Mouse (Mus musculus) adrenal gland, postnatal 36 days (tissue): ENCODE results near the gene Cdkl5. TPM values are rescaled to one million over a fixed set of nuclear protein-coding genes. Genes with fewer than 3 reads are reported as not detected.
"Not testable (repeated sequence)": the region's sequence is repeated elsewhere in the genome, so short reads cannot be mapped to it uniquely, and the experiment has no call there.

Source experiments
- DNase-seq, 2 experiments: peaks; one replicate each; pipeline ENCODE4 v3.0.0; 2021; ENCODE audit warnings: mixed read lengths in 1 of 2
- total RNA-seq, 2 experiments: library from RNA; stranded (reverse); gene quantifications; 2 replicates each; pipeline ENCODE4 v1.2.3; 2021

Cdkl5 gene
- total RNA-seq, 2 experiments from 2014 or later = 17.5 to 24.1 TPM

DNA sequence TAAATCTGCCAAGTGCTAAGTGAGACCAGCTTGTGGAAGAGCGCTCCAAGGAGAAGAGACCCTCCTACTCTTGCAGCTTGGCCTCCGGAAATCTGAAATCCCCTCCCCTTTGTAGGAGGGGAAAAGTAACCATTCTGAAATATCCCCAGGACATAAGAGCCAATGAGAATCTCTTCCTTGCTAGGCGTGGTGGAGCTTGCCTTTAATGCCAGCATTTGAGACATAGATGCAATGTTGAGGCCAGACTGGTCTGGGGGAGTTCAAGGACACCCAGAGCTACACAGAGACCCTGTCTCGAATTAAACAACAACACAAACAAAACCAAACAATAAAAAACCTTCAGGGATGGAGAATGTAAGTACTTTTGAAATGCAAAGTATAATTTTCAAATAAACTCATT, 87.6 kb downstream of the Cdkl5 start, which contains the start of gene Gja6:
Gene Gja6 (minus strand): TSS at position 101 of the 400 bp plus-strand sequence.
- no peak for DNase-seq

DNA sequence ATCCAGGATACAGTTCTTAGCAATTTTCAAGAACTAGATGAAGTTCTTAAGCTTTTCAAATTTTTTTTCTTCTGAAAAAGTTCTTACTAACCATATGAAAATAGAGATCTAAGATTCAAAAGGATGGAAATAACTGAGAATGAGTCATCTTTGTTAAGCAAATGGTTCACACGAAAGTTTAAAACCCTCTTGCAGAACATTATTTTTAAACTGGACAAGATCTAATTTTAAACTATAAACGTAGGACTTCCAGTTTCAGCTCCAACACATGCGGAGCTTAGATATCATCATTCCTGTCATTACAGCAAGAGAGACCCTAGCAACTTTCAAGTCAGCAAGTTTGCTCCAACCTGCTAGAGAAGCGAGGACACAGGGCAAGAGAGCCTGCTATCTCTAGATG, 88.0 kb downstream of the Cdkl5 start:
- DNase-seq = no peak

DNA sequence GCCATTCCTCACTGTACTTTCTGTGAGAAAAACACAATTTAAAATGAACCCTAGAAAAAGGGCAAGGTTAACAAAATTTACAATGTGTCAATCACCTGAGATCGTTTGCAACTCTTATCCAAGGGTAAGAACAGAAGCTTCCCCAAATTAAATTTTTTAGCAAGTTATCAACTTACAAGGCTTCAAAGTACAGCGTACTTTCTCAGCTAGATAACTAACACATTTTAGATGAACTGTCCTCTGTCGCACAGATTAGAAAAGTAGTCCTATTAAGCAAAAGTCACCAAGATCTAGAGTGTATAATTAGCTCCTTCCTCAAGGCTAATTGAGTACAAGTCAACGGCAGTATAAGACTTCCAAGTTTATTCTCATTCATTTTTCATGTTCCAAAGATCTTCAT, 88.6 kb downstream of the Cdkl5 start:
- DNase-seq = no peak

DNA sequence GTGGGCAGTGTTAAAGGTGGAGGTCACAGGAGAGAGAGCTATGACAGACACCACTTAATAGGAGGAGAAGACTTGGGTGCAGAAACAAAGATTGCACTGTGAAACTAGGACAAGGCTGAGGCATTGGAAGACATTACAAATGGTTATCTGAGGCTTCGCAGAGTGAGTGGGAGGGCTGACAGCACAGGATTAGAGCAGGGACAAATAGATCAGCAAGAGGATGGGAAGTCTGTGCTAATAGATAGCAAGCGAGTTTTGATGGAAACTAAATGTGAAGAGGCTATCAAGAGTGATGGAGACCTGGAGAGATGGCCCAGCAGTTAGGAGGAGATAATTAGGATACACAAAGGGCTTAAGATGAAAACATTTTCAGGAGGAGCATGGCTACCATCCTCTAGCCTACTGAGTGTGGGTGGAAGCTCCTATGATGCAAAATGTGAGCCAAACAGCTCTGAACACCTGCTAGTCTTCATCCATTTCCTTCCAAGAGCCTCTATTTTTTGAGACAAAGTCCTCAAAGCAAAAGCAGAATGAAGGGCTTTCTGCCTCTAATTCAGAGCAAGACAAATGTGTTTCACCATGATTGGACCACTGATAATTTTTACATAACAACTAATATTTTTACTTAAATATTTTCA, 89.3 kb downstream of the Cdkl5 start:
- peak in 1 of 2 experiments; percentile 1 for DNase-seq

DNA sequence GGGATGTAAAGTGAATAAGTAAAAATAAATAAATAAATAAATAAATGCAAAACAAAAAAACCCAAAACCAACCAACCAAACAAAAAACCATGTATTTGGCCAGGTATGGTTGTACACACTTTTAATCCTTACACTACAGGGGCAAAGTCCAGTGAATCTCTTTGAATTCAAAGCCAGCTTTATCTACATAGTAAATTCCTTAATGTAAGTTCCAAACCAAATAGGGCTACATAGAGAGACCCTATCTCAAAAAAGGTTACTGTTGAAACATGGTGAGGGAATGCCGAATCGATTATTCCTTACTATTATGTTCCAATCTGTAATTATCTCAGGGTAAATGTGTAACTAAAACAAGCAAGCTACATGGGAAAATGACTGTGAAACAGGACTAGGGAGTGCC, 93.4 kb downstream of the Cdkl5 start:
- no peak for DNase-seq

DNA sequence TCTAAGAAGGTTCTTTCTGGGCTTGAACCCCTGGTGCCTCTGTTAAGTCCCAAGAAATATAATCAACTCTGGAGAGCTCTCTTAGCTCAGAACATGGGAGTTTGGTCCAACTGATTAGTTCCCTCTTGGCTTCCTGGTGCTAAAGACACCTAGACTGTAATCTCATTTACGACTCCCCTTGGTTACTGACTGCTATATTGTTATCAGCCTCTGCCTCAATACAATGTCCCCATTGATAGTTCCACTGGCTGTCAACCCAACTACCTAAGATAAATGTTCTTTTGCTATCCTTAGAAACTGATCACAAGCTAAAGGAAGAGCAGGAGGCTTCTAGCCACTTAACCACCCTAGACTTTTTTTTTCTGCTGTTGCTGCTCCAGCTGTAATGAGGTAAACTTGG, 102.4 kb downstream of the Cdkl5 start:
- no peak for DNase-seq

DNA sequence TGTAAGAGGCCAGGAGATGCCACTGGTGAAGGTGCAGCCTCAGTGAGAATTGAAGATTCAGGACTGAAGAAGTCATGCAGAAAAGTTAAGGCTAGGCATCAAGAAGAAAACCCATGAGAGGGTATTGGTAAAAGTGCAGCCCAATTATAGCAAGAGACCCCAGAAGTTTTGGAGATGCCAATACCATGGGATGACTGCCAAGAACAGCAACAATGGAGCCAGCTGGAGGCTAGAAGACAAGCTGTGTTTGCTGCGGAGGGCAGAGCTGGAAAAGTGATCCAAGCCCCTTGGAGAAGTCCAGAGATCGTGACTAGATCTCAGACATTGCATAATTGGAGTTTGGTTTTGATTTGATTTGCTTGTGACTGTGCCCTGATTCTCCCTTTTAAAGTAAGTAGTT, 108.2 kb downstream of the Cdkl5 start:
- no peak for DNase-seq

DNA sequence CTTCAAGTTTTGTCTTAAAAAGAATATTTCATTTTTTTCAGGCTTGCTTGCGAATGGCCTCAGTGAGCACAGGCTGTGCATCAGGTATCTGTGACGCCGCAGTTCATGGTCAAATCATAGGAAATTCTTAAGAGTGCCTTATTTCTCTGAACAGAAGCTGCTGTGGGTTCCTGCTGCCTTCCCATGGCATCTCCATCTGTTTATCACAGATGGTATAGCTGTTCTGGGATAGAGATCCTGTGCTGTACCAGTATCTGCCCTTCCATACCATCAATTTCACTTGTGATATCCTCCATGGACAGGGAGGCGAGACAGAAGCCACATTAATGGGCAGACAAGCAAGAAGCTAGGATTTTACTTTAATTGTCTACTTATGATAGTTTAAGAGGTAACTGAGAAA, 127.9 kb downstream of the Cdkl5 start:
- DNase-seq = no peak

DNA sequence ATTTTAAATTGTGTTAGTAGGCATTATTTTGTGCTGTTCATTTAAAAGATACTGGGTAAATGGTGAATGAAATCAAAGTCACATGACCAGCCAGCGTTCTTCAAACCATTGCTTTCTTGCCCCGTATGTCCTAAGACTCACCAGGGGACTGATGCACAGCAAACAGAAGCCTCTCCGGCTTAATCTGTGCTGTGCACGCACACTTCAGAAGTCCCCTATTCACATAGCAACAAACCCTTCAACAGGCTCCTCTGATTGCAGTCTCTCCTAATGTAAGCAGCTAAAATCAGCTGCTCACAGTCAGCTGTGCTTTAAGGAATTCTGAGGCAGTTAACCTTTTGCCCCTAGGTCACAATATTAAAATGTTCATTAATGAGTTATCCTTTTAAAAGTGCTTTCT, 129.5 kb downstream of the Cdkl5 start:
- no peak for DNase-seq

DNA sequence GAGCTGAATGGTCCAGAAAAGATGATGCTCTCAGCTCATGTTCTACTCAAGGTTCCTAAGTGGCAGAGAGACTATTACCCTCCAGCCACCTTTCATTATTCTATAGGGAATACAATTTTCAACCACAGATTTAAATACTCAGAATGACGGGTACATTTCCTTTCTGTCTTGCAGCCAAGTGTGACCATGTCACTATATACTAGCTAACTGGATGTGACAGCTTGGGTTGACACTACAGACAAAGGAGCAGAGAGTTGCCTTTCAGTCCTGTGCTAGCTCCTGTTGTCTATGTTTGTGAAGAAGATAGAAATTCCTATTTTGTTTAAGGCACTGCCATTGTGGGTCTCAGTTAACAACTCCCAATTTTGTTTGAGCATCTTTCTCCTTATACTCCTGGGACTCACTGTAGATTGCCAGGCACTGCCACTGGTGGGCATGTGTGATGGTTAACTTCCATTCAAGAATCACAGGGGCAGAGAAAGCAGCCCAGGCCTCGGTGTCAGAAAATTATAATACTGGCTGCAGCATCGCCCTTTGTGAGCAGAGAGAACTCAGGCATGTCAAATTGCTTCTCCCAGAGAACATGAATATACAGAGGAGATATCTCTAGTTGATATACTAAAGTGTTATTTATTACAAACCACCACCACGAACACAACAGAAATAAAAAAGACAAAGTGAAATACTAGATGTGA, 130.7 kb downstream of the Cdkl5 start:
- no peak for DNase-seq

DNA sequence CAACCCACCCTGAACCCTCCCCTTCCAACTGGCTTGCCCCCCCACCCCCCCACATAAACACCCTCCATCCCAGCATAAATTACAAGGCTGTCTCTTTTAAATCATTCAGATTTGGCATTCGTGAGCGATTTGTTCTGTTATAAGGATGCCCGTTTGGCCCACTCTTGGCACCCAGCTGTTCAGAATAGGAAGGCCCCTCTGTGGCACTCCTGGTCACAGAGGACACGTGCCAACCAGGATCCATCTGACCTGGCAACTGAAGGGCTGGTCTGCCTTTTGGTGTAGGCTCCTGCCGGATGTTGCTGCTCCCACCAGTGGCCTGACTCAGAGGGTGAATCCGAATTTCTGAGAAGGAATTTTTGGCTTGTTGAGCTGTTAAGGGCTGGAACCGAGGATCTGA, 186.3 kb downstream of the Cdkl5 start:
- no peak for DNase-seq

DNA sequence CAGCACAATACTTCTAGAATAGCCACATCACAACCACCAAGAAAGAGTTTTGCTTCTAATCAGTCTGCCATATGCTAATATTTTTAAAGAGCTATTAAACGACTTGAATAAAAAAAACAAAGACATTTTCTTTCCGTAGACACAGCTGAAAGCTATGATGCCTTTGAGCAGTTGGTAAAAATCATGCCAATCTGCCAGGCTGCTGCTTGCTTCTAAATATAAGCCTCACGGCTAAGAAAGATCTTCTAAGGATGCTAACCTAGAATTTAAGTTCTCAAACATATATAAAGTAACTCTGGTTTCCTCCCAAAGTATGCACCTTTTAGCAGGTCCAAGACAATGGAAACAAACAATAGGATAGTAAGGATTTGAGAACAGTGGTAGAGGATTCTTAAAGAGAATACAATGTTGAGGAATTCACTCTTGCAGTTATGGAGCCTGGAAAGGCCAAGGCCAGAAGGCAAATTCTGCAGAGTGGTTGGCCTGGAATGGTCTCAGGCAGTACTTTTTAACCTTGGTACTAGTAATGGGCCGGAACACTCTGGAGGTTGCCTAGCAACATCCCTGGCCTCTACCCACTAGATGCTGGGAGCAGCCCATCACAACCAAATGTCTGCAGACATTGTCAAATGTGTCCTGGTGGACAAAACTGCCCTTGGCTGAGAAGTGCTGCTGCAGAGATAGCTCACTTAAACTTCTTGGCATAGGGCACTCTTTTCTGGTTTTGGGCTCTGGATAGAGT, 189.9 kb downstream of the Cdkl5 start:
- peak; percentile 64 to 65 for DNase-seq

DNA sequence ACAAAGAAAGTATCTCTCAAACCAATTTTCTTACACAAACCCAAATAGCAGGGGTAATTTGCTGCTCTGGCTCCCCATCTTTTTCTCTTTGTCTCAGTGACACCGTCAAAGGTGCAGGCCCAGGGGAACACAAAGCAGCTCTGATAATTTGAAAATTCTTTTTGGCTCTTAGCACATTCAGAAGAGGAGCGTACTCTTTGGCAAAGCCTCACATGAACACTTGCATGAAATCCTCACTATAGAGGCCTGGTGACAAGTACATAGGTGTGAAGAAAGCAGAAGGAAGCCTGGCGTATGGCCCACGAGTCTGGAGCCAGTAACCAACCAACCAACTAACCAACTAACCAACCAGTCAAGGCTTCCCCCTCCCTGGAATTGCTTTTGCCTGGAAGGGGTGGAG, 199.6 kb downstream of the Cdkl5 start:
- DNase-seq = no peak

DNA sequence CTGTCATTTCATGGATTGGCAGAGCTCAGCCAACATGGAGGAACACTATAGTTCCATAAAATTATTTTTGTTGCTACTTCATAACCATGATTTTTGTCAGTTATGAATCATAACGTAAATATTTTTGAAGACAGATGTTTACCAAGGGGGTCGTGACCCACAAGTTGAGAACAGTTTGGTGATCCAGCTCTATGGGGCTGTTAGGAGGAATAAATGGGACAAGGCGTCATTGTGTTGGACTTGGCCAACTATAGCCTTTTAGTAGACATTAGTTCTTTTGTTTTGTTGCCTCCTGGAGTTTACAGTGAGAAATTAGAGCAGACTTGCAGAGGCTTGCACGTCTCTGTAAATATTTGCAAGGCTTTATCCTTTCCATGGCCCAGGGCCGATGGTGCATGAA, 212.2 kb downstream of the Cdkl5 start:
- no peak for DNase-seq

DNA sequence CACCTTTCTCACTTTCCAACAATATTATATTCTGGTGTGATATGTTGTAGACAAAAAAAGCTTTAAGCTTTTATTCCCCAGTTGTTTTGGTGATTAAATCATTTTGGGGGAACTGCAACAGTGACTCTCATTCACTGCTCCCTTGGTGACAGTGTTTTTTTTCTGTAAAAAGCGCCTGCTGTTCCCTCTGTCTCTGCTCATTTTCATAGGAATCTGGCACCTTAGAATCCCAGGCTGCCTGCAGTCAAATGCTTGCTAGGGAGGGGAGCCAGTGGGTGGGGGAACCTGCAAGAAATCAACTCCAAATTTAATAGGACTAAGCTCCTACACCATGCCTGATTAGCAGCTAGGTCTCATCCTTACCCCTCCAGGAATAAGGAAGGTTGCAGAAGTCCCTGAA, 221.5 kb downstream of the Cdkl5 start:
- no peak for DNase-seq

DNA sequence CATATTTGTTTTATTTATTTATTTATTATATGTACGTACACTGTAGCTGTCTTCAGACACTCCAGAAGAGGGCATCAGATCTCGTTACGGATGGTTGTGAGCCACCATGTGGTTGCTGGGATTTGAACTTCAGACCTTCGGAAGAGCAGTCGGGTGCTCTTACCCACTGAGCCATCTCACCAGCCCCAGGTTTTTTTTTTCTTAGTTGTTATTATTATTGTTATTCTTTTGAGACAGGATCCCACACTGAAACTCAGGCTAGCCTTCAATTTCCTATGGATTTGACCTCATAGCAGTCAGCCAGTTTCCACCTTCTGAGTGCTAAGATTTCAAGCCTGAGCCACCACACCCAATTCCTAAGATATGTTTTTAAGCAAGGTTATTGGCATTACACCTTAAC, 224.9 kb downstream of the Cdkl5 start:
- DNase-seq = not testable (repeated sequence)

DNA sequence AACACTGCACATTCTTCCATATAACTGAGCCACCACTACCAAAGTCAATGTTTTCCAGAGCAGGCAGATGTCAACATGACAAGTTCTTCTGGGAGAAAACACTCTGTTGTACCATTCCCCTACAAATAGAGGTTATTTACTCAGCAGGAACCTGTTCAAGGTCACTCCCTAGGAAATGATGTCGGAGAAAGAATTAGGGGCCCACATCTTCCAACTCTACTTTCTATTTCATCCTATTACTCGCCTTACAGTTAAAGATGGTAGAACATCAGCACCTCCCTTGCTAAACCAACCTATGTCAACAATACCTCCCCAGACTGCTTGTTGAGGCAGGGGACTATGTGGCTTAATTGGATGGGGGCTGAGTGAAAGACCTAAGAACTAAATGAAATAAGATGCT, 226.8 kb downstream of the Cdkl5 start, which contains the start of gene Rs1:
Gene Rs1 (plus strand): TSS at position 301 of the 400 bp plus-strand sequence.
- no peak for DNase-seq

DNA sequence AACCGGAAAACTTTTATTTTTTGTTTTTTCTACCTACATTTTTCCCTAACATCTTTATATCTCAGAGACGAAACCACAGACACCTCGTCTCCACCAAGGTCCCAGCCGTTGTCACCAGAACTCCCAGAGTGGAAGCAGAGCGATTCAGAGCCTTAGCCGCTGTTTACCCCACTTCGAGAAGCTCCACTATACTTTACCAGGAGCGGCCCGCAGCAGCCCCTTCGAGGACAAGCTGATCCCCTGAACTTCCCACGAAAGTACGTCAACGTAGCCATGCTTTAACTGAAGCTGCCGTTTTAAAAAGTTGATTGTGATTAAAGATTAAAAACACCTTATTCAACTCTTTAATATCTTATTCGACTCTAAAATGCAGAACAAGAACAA, 228.3 kb downstream of the Cdkl5 start:
- DNase-seq = peak in 1 of 2 experiments; percentile 41

DNA sequence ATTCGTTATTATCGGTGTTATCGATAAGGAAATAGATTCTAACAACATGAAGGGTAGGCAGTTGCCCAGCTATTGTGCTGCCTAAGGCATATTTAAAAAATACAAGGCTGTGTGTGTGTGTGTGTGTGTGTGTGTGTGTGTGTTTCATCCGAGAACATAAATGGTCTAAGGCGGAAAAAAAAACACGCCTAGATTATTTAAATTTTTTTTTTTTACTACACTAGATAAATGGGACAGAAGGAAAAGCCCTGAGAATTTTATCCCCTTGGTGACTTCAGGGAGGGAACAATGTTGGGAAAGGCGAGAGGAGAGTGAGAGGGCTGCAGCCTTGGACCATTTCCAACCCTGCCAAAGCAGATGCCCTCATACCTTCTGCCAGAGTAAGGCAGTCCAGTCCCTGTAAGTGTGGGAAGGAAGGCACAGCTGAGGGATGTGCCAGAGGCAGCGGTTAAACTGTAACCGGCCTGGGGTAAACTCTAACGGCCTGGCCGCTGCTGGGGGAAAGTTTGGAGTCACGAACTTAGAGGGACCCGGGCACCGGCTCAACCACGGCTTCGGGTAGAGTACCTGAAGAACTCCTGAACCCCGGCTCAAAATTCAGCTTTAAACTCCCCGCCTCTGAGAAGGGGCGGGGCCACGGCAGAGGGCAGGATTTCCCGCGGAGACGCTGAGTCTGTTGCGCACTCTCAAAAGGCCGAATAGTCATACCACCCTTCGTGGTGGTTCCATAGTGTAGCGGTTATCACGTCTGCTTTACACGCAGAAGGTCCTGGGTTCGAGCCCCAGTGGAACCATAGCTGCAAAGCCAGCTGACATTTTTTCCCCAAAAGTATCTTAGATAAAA, 228.9 kb downstream of the Cdkl5 start:
- DNase-seq = peak; percentile 90 to 91

DNA sequence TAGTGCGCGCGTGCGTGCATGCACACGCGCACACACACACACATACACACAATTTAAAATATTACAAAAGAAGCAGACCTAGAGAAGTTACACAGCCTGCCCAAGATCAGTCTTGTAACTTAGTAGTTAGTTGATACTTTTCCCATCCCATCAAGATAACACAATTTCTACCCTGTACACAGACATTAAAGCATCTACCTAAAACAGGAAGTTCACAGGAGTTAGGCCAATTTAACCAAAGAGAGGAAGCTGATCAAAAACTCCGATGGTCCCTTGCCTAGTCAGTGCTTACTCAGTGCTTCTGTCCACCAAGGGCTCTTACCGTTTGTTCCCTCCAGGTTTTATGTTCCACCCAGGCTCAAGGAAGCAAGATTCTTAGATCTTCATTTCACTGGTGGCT, 243.7 kb downstream of the Cdkl5 start:
- DNase-seq = no peak

DNA sequence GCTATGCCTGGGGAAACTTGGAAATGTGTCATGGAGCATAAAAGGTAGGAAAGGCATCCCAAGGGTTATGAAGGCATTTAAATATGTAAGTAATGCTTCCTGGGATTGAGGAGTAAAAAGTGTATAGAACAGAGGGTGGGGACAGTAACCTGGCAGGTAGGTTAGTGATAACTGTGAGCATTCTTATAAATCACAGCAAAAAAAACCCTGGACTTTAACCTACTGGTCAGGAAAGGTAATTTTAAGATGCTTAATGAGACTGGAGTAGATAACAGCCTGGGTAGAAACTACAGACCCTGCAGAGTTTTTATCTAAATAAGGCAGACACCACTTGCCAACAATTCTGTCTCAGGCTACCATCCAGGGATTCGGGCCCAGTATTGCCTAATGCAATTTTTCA, 245.9 kb downstream of the Cdkl5 start:
- no peak for DNase-seq

DNA sequence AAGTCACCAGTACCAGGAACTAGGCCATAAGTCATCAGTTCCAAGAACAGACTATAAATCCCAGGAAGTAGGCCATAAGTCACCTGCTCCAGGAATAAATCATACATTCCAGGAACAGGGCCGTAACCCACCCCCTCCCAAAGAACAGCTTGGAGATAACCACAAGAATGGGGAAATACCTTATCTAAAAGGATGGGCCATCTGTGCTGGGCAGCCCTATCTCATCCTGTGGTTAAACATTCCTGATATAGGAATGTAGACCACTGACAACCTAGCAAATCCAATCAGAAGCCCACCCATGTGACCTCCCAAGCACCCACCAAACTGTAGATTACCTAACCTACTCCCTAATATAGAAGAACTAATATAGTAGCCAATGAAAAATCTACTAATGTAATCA, 249.1 kb downstream of the Cdkl5 start:
- DNase-seq = no peak
